Mouse (Mus musculus) ES-E14 (cell line): ENCODE data around the gene Sept9.

ENCODE experiments used
- CHD2 ChIP-seq: IDR thresholded peaks from 2 replicates; pipeline ENCODE4 v1.6.1; 2014; ENCODE audit warnings: mild to moderate bottlenecking, low read depth, low read length, inconsistent platforms
- HCFC1 ChIP-seq: IDR thresholded peaks from 2 replicates; pipeline ENCODE4 v1.6.1; 2012; ENCODE audit warnings: low read length, inconsistent platforms, borderline replicate concordance; ENCODE audit not compliant: insufficient read depth
- MAFK ChIP-seq: IDR thresholded peaks from 2 replicates; pipeline ENCODE4 v1.6.1; 2014; ENCODE audit warnings: mild to moderate bottlenecking, low read depth, low read length, inconsistent platforms; ENCODE audit not compliant: insufficient read depth
- ZC3H11A ChIP-seq: IDR thresholded peaks from 2 replicates; pipeline ENCODE4 v1.6.1; 2012; ENCODE audit warnings: low read depth, mild to moderate bottlenecking, inconsistent platforms, low read length, borderline replicate concordance
- ZNF384 ChIP-seq: IDR thresholded peaks from 2 replicates; pipeline ENCODE4 v1.6.1; 2012; ENCODE audit warnings: low read depth, low read length, inconsistent platforms

- TF ChIP-seq CHD2 (no peak), MAFK (no peak), HCFC1 (no peak), ZNF384 (no peak), ZC3H11A (no peak)
Measured at GRCm38 (mm10) chr11:117225531-117226213, 26.2 kb downstream of the Sept9 start.
